Comparison of ENCODE assay signal across 27 mouse cellular contexts in genomic region chr2:65157325-65157724, GRCm38 (mm10).
DNase-seq lines count a peak whose midpoint lies in the region; ATAC-seq and TF ChIP-seq lines count a peak whose summit lies in the region.
"Had no signal": no experiment of that assay in that cellular context is flagged by ENCODE, and none has a peak within 500 bp of the region (broad histone marks: within the 10 kb centered on the region; RNA-seq: fewer than 3 reads in every experiment).

No protein-coding gene starts in this region.

- H3K9me3 ChIP-seq in stomach, postnatal 0 days (ENCODE audit: control insufficient read depth, low read length), result no peaks in the 10 kb centered on the region
- H3K9me3 ChIP-seq: embryonic facial prominence, embryonic 13.5 days; embryonic facial prominence, embryonic 15.5 days; forebrain, embryonic 13.5 days; forebrain, embryonic 15.5 days had no signal

- no peak for TF ChIP-seq CTCF in stomach, postnatal 0 days (IDR thresholded peaks at IDR 0.05; ENCODE audit: low read depth)

- H3K27me3 ChIP-seq in stomach, postnatal 0 days (ENCODE audit: control insufficient read depth, insufficient read depth, low read length), result no peaks in the 10 kb centered on the region
- H3K27me3 ChIP-seq: CH12.LX; embryonic facial prominence, embryonic 13.5 days; embryonic facial prominence, embryonic 15.5 days; forebrain, embryonic 13.5 days; forebrain, embryonic 15.5 days; Patski had no signal

- TF ChIP-seq EP300 in stomach, postnatal 0 days (optimal IDR thresholded peaks at IDR 0.05), result peak; percentile 57

- H3K4me1 ChIP-seq in stomach, postnatal 0 days (replicated peaks; ENCODE audit: control insufficient read depth, insufficient read depth), result no peaks in the 10 kb centered on the region
- H3K4me1 ChIP-seq: embryonic facial prominence, embryonic 13.5 days; embryonic facial prominence, embryonic 15.5 days; forebrain, embryonic 13.5 days; forebrain, embryonic 15.5 days had no signal

- H3K36me3 ChIP-seq in stomach, postnatal 0 days (ENCODE audit: control insufficient read depth, insufficient read depth, low read length), result no peaks in the 10 kb centered on the region
- H3K36me3 ChIP-seq: embryonic facial prominence, embryonic 13.5 days; embryonic facial prominence, embryonic 15.5 days; forebrain, embryonic 15.5 days; G1E had no signal

- no peak overlapping the region for H3K4me3 ChIP-seq in stomach, postnatal 0 days (ENCODE audit: low read depth, low read length)
- H3K4me3 ChIP-seq: embryonic facial prominence, embryonic 13.5 days; embryonic facial prominence, embryonic 15.5 days; erythroblast, embryonic 14.5 days; forebrain, embryonic 13.5 days; forebrain, embryonic 15.5 days had no signal

- 62% methylated on average over 2 of the region's 2 CpGs for WGBS in stomach, postnatal 0 days

- no peak overlapping the region for H3K4me2 ChIP-seq in stomach, postnatal 0 days (replicated peaks; ENCODE audit: low read depth)
- H3K4me2 ChIP-seq: embryonic facial prominence, embryonic 13.5 days; embryonic facial prominence, embryonic 15.5 days; forebrain, embryonic 13.5 days; forebrain, embryonic 15.5 days had no signal

- peak; percentile 2 for DNase-seq in 3134 (ENCODE audit: extremely low read depth, insufficient read length, low spot score)
- DNase-seq in 3T3-L1 (ENCODE audit: low read depth, low spot score), result peak; percentile 48
- DNase-seq in brain, adult 2 months (ENCODE audit: low read depth, low spot score), result peak; percentile 11
- DNase-seq in stomach, postnatal 0 days (ENCODE audit: low spot score), result no peak
- no peak for DNase-seq in frontal cortex, adult 2 months (ENCODE audit: extremely low spot score in 1 of 2, low spot score in 1 of 2)
- no peak for DNase-seq in right cerebral cortex, postnatal 4 days
- no peak for DNase-seq in urinary bladder, adult 2 months (ENCODE audit: low spot score)
- DNase-seq: adrenal gland, adult 8-10 months; adrenal gland, postnatal 14 days; adrenal gland, postnatal 36 days; B cell, adult 2 months; cerebellum, adult 11 months; cerebellum, adult 18-20 months; cerebellum, adult 8-10 months; cerebellum, adult 9-11 months; cerebellum, postnatal 14 days; embryo, embryonic 11 days had no signal

- no peak overlapping the region for H3K9ac ChIP-seq in stomach, postnatal 0 days (ENCODE audit: low read length)
- H3K9ac ChIP-seq: embryonic facial prominence, embryonic 13.5 days; embryonic facial prominence, embryonic 15.5 days; forebrain, embryonic 13.5 days; forebrain, embryonic 15.5 days had no signal

- H3K27ac ChIP-seq in stomach, postnatal 0 days (replicated peaks), result no peak overlapping the region
- H3K27ac ChIP-seq: embryonic facial prominence, embryonic 13.5 days; embryonic facial prominence, embryonic 15.5 days; forebrain, embryonic 13.5 days; forebrain, embryonic 15.5 days had no signal

- ATAC-seq in stomach, postnatal 0 days (ENCODE audit: low FRiP score, low TSS enrichment), result peak; percentile 80; the same call in 1 of the 2 replicates
- ATAC-seq: activated CD4-positive, CD25-positive, alpha-beta regulatory T cell, adult 4 months; CD4-positive, CD25-positive, alpha-beta regulatory T cell, adult 4 months; forebrain, embryonic 13.5 days; forebrain, embryonic 15.5 days; Patski had no signal

Comparison
In these comparisons a context has a peak if more than half of its experiments do, and no peak if none do; other contexts are left out.
1. DNase-seq: peak in 3134 (single experiment), 3T3-L1 (single experiment) and brain, adult 2 months (single experiment); none in stomach, postnatal 0 days (single experiment), frontal cortex, adult 2 months (0 of 2), right cerebral cortex, postnatal 4 days (single experiment) and urinary bladder, adult 2 months (single experiment).